Mouse (Mus musculus) kidney, postnatal 0 days (tissue): ENCODE measurements around the gene Mcee. TPM values are rescaled to one million over a fixed set of nuclear protein-coding genes. Genes with fewer than 3 reads are reported as not detected.

Source experiments
- ATAC-seq: fragments of 200-750 bp; cut with Nextera tagmentation; replicated peaks from 2 replicates; pipeline ENCODE4 v1.8.0; 2017; ENCODE audit warnings: low read depth, moderate number of reproducible peaks, moderate TSS enrichment, moderate library complexity; ENCODE audit not compliant: low FRiP score
- DNase-seq: peaks from one replicate; pipeline ENCODE4 v3.0.0-alpha.2; 2016; ENCODE audit warnings: low spot score
- H3K27ac ChIP-seq: fragments of 300-500 bp; sonication (generic); 2 replicates; pipeline ENCODE4 v1.5.1; 2014; ENCODE audit warnings: mild to moderate bottlenecking
- H3K27me3 ChIP-seq: fragments of 300-500 bp; sonication (generic); 2 replicates; pipeline ENCODE4 v1.6.1; 2014; ENCODE audit warnings: low read length, mixed read lengths; ENCODE audit not compliant: insufficient read depth
- H3K36me3 ChIP-seq: fragments of 300-500 bp; sonication (generic); 2 replicates; pipeline ENCODE4 v1.6.1; 2014; ENCODE audit warnings: low read length, mixed read lengths; ENCODE audit not compliant: insufficient read depth
- H3K4me1 ChIP-seq: fragments of 300-500 bp; sonication (generic); replicated peaks from 2 replicates; pipeline ENCODE4 v1.6.1; 2014; ENCODE audit warnings: antibody characterized with exemption, low read length, mixed read lengths; ENCODE audit not compliant: insufficient read depth
- H3K4me2 ChIP-seq: fragments of 300-500 bp; sonication (generic); 2 replicates; pipeline ENCODE4 v1.6.1; 2014; ENCODE audit warnings: mild to moderate bottlenecking, low read length, moderate library complexity, mixed read lengths
- H3K4me3 ChIP-seq: fragments of 300-500 bp; sonication (generic); replicated peaks from 2 replicates; pipeline ENCODE4 v1.5.1; 2014; ENCODE audit warnings: low read depth, low read length
- H3K9ac ChIP-seq: fragments of 300-500 bp; sonication (generic); 2 replicates; pipeline ENCODE4 v1.6.1; 2014; ENCODE audit warnings: low read depth, low read length
- H3K9me3 ChIP-seq: fragments of 300-500 bp; sonication (generic); replicated peaks from 2 replicates; pipeline ENCODE4 v1.6.1; 2016; ENCODE audit warnings: low read length, inconsistent platforms, mixed read lengths
- CTCF ChIP-seq: IDR thresholded peaks from 2 replicates; pipeline ENCODE4 v1.5.1; 2016; ENCODE audit warnings: antibody characterized with exemption, low read depth, mild to moderate bottlenecking, moderate library complexity
- WGBS: fragments of 180-500 bp; shearing (Covaris S2); extraction: QIAGEN DNeasy Blood & Tissue Kit; methylation state at CpG from one replicate; pipeline ENCODE4 v1.1.7; 2014; 5-methylcytosine and 5-hydroxymethylcytosine counted together
- polyA plus RNA-seq: library from polyadenylated mRNA; unstranded; fragments of >200 nt; fragmentation: Nextera tagmentation; extraction: Ambion mirVana; gene quantifications from 2 replicates; pipeline ENCODE4 v1.2.1, GENCODE M21; 2015

The Mcee gene
- polyA plus RNA-seq, 1 experiment from 2014 or later = 211 TPM

- Histone ChIP-seq H3K36me3 (no peaks in the 10 kb centered on the region), H3K9me3 (no peaks in the 10 kb centered on the region), H3K9ac (no peak overlapping the region), H3K4me2 (no peak overlapping the region), H3K27ac (no peak overlapping the region), H3K27me3 (no peaks in the 10 kb centered on the region), H3K4me1 (no peaks in the 10 kb centered on the region), H3K4me3 (no peak overlapping the region)
- DNase-seq (no peak), ATAC-seq (no peak)
- TF ChIP-seq CTCF = no peak
- WGBS = 85% methylated on average over 2 of the region's 2 CpGs
Measured at GRCm38 (mm10) chr7:64457811-64458210, 65.4 kb downstream of the Mcee start.

Other genes with a start within 250 kb of the Mcee start
- gene Trpm1, start 238.8 kb upstream of the Mcee start, polyA plus RNA-seq = 0.17 and 0.18 TPM in 2 replicates
- gene Mtmr10, start 105.0 kb upstream of the Mcee start, polyA plus RNA-seq = 8.1 and 9.2 TPM in 2 replicates
- gene Fan1, start 18.5 kb upstream of the Mcee start, polyA plus RNA-seq = 4.0 and 4.9 TPM in 2 replicates
- gene Mphosph10, start 339 bp upstream of the Mcee start, polyA plus RNA-seq = 38.1 and 39.4 TPM in 2 replicates
- 1.7 and 1.9 TPM in 2 replicates for gene Apba2, start 109.1 kb downstream of the Mcee start, polyA plus RNA-seq